Mouse (Mus musculus): ENCODE results near the gene Ccnt1. TPM values are rescaled to one million over a fixed set of nuclear protein-coding genes. Genes with fewer than 3 reads are reported as not detected.

Gene Ccnt1
- total and polyA plus RNA-seq, 3 experiments, result 19.5 to 63.2 (median 44.0) TPM

DNA sequence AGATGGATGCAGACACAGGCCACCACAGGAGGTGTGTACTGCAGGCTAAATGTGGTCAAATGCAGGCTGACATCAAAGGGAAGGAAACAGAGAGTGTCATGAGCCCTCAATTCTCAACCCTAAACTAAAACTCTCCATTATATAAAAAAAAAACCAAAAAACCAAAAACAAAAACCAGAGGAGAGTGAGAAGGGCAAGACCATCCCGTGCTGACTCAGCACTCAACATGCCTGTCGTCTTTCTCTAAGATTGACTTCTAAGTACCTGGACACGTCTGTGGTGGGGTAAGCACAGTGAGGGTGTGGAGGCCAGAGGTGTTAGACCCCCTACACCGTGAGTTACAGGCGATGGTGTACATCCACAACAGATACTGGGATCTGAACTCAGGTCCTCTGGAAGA, 23.9 kb downstream of the Ccnt1 start:
- H3K4me3 ChIP-seq (ENCODE audit: control insufficient read depth in 1 of 2, insufficient read depth in 1 of 2, low read depth in 2 of 2, low read length in 2 of 2), result no peak overlapping the region
- no peaks in the 10 kb centered on the region for H3K9me3 ChIP-seq (replicated peaks; ENCODE audit: insufficient read depth, low read length)
- peaks cover 0 to 74% of the 10 kb centered on the region in 2 experiments; a peak in 2 of 4 replicates for H3K36me3 ChIP-seq (ENCODE audit: control insufficient read depth in 1 of 2, insufficient read depth in 2 of 2, low read length in 2 of 2)
- H3K27me3 ChIP-seq (ENCODE audit: control insufficient read depth in 1 of 2, insufficient read depth in 2 of 2, low read length in 2 of 2), result no peaks in the 10 kb centered on the region
- H3K4me1 ChIP-seq (ENCODE audit: control insufficient read depth in 1 of 2, insufficient read depth in 2 of 2, low read length in 2 of 2), result peaks cover 0 to 3% of the 10 kb centered on the region in 2 experiments; a peak in 3 of 4 replicates
- no peak for TF ChIP-seq ZC3H11A (IDR thresholded peaks at IDR 0.05; ENCODE audit: low read depth, low read length)
- peak; percentile 74 for TF ChIP-seq MAFK (IDR thresholded peaks at IDR 0.05; ENCODE audit: borderline replicate concordance, low read depth, low read length)
- H3K27ac ChIP-seq (ENCODE audit: control insufficient read depth, low read depth, low read length), result no peak overlapping the region
- no peak for DNase-seq (ENCODE audit: low read depth, low spot score)
- H3K9ac ChIP-seq (ENCODE audit: control insufficient read depth, low read depth, low read length, poor library complexity, severe bottlenecking), result no peak overlapping the region
- peaks cover 2% of the 10 kb centered on the region for H3K79me2 ChIP-seq (ENCODE audit: control insufficient read depth, insufficient read depth, low read length, poor library complexity)

DNA sequence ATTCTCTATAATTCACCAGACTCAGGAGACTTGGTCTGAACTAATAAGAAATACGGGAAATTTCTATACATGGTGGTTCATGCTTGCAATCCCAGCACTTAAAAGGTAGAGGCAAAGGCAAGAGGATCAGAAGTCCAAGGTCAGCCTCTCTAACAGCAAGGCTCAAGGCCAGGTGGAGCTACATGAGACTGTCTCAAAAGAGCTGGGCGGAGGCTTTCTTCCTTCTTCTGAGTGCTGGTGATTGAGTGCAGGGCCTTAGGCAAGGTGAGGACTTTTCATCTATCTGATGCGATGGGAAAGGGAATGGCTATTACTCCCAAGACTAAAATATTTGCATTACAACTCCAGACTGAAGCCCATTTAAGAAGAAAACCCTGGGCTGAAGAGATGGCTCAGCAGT, 25.6 kb downstream of the Ccnt1 start:
- H3K27me3 ChIP-seq (ENCODE audit: control insufficient read depth in 1 of 2, insufficient read depth in 2 of 2, low read length in 2 of 2), result no peaks in the 10 kb centered on the region
- no peak for DNase-seq (ENCODE audit: low read depth, low spot score)
- H3K36me3 ChIP-seq (ENCODE audit: control insufficient read depth in 1 of 2, insufficient read depth in 2 of 2, low read length in 2 of 2), result peaks cover 3 to 78% of the 10 kb centered on the region in 2 experiments; a peak in 2 of 4 replicates
- TF ChIP-seq ZKSCAN1 (IDR thresholded peaks at IDR 0.05; ENCODE audit: low read depth, low read length) (no peak), JUND (IDR thresholded peaks at IDR 0.05; ENCODE audit: low read depth, low read length) (no peak), MAFK (IDR thresholded peaks at IDR 0.05; ENCODE audit: borderline replicate concordance, low read depth, low read length) (no peak), CTCF (IDR thresholded peaks at IDR 0.05 in 2 of 3, conservative IDR thresholded peaks at IDR 0.05 in 1 of 3; ENCODE audit: control insufficient read depth in 1 of 3, insufficient read depth in 1 of 3, low read depth in 2 of 3, low read length in 3 of 3, poor library complexity in 1 of 3, severe bottlenecking in 1 of 3) (no peak), RCOR1 (IDR thresholded peaks at IDR 0.05; ENCODE audit: low read depth, low read length) (no peak), E2F4 (IDR thresholded peaks at IDR 0.05; ENCODE audit: borderline replicate concordance, low read depth, low read length) (no peak), TAL1 (IDR thresholded peaks at IDR 0.05; ENCODE audit: low read length) (no peak), NRF1 (IDR thresholded peaks at IDR 0.05; ENCODE audit: insufficient read depth, low read depth, low read length, poor library complexity, severe bottlenecking) (no peak), GABPA (IDR thresholded peaks at IDR 0.05; ENCODE audit: low read depth, low read length) (no peak), CHD1 (IDR thresholded peaks at IDR 0.05; ENCODE audit: low read depth, low read length) (no peak), ELF1 (IDR thresholded peaks at IDR 0.05; ENCODE audit: low read depth, low read length) (no peak), TBP (IDR thresholded peaks at IDR 0.05; ENCODE audit: low read depth, low read length) (no peak), BHLHE40 (IDR thresholded peaks at IDR 0.05; ENCODE audit: borderline replicate concordance, low read depth, low read length) (no peak), RAD21 (IDR thresholded peaks at IDR 0.05; ENCODE audit: low read depth, low read length) (no peak), NELFE (IDR thresholded peaks at IDR 0.05; ENCODE audit: low read depth, low read length) (no peak), ZMIZ1 (IDR thresholded peaks at IDR 0.05; ENCODE audit: low read depth, low read length) (no peak), POLR2A (IDR thresholded peaks at IDR 0.05; ENCODE audit: control insufficient read depth in 1 of 2, insufficient read depth in 1 of 2, low read depth in 1 of 2, low read length in 2 of 2, poor library complexity in 1 of 2) (no peak), SIN3A (IDR thresholded peaks at IDR 0.05; ENCODE audit: low read length) (no peak), TCF12 (IDR thresholded peaks at IDR 0.05; ENCODE audit: low read depth, low read length) (no peak)
- peaks cover 2% of the 10 kb centered on the region for H3K79me2 ChIP-seq (ENCODE audit: control insufficient read depth, insufficient read depth, low read length, poor library complexity)
- H3K9ac ChIP-seq (ENCODE audit: control insufficient read depth, low read depth, low read length, poor library complexity, severe bottlenecking), result no peak overlapping the region
- H3K4me1 ChIP-seq (ENCODE audit: control insufficient read depth in 1 of 2, insufficient read depth in 2 of 2, low read length in 2 of 2), result peaks cover 0 to 11% of the 10 kb centered on the region in 2 experiments; a peak in 3 of 4 replicates
- no peaks in the 10 kb centered on the region for H3K9me3 ChIP-seq (replicated peaks; ENCODE audit: insufficient read depth, low read length)
- no peak overlapping the region for H3K4me3 ChIP-seq (ENCODE audit: control insufficient read depth in 1 of 2, insufficient read depth in 1 of 2, low read depth in 2 of 2, low read length in 2 of 2)
- H3K27ac ChIP-seq (ENCODE audit: control insufficient read depth, low read depth, low read length), result no peak overlapping the region
